Mouse (Mus musculus): ENCODE results near the gene Rhbdd1.

DNA sequence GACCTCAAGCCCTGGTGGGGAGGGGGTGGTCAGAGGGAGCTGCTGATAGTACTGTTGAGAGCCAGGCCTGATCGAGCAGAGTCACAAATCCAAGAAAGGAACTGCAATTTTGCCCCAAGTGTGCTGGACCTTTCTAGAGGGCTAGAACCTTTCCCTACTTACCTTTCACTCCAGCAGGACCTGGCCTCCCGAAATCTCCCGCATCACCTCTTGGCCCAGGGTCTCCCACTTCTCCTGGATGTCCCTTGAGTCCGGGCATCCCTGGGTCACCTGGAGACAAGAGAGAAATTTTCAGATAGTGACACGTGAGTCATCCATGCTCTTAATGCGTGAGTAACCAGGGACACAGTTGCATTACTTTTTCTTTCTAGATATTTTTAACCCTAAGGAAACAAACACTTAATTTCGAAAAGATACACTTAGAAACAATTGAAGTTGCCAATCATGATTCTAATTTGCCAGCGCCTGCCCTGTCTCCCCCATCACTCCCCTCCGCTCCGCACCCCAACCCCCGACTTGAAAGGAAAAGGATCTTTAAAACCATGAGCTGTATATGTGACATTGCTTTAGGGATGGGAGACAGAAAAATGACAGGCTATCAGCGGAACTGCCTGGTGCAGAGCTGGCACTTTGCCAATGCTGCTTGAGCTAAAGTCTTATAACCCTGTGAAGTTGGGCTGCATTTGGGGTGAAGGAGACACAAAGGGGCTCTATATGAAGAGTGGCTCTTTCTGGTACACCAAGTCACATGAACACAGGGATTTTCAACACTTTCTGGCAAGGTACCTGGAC lies 163.6 kb downstream of the Rhbdd1 start:
- TF ChIP-seq CHD1 (IDR thresholded peaks at IDR 0.05; ENCODE audit: low read depth, low read length): no peak
- TF ChIP-seq EP300 (IDR thresholded peaks at IDR 0.05; ENCODE audit: low read depth in 1 of 2, low read length in 2 of 2): no peak
- no peak for TF ChIP-seq TCF12 (IDR thresholded peaks at IDR 0.05; ENCODE audit: low read depth, low read length)
- no peak for TF ChIP-seq CTCF (IDR thresholded peaks at IDR 0.05 in 2 of 3, conservative IDR thresholded peaks at IDR 0.05 in 1 of 3; ENCODE audit: control insufficient read depth in 1 of 3, insufficient read depth in 1 of 3, low read depth in 2 of 3, low read length in 3 of 3, poor library complexity in 1 of 3, severe bottlenecking in 1 of 3)
- no peak for TF ChIP-seq ZC3H11A (IDR thresholded peaks at IDR 0.05; ENCODE audit: low read depth, low read length)
- no peak for TF ChIP-seq POLR2A (IDR thresholded peaks at IDR 0.05; ENCODE audit: control insufficient read depth in 1 of 2, insufficient read depth in 1 of 2, low read depth in 1 of 2, low read length in 2 of 2, poor library complexity in 1 of 2)
- TF ChIP-seq MEF2A (IDR thresholded peaks at IDR 0.05; ENCODE audit: extremely low read depth, insufficient replicate concordance, low read depth, low read length, poor library complexity, severe bottlenecking): no peak
- no peak for TF ChIP-seq MYC (IDR thresholded peaks at IDR 0.05; ENCODE audit: low read depth, low read length)
- no peak for TF ChIP-seq ELF1 (IDR thresholded peaks at IDR 0.05; ENCODE audit: low read depth, low read length)
- no peak for TF ChIP-seq USF1 (IDR thresholded peaks at IDR 0.05; ENCODE audit: low read depth, low read length)
- TF ChIP-seq TBP (IDR thresholded peaks at IDR 0.05; ENCODE audit: low read depth, low read length): no peak
- TF ChIP-seq UBTF (IDR thresholded peaks at IDR 0.05; ENCODE audit: borderline replicate concordance, insufficient read depth, low read depth, low read length): no peak
- TF ChIP-seq POLR2AphosphoS5 (IDR thresholded peaks at IDR 0.05; ENCODE audit: borderline replicate concordance, low read depth, low read length): no peak

All from MEL (cell line).